Mouse (Mus musculus): ENCODE measurements around the gene Gm20852.
"Not testable (repeated sequence)": the region's sequence is repeated elsewhere in the genome, so short reads cannot be mapped to it uniquely, and the experiment has no call there.

Gene Gm20852

DNA sequence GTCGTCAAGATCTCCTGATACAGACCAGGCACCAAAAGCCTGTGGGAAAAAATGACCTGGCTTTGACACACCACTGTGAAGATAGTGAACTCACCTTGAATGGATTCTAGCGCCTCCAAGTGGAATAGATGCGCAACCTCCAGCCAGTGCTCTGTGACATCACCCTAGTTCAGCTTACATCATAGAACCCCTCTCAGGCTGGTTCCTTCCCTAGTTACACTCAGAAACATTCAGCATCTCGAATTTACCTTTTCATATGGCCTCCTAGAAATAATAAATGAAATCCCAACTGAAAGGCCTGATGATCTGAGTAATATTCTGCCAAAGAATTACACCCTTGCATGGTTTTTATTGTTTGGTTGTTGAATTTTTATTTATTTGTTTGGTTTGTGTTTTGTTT is at the start of gene Gm20852:
Gene Gm20852, minus strand, starts transcription at position 101 of the 400 bp plus-strand sequence.
- not testable (repeated sequence) for DNase-seq
